Mouse (Mus musculus) bone marrow, adult 2 months (tissue): ENCODE measurements around the gene Olfr911-ps1.

Experiments used
- CTCF ChIP-seq: fragments of 200-500 bp; IDR thresholded peaks from 2 replicates; pipeline ENCODE4 v1.5.1; 2011; ENCODE audit warnings: low read length, control low read depth; ENCODE audit not compliant: control insufficient read depth, insufficient read depth
- POLR2A ChIP-seq: fragments of 200-500 bp; IDR thresholded peaks from 2 replicates; pipeline ENCODE4 v1.6.1; 2011; ENCODE audit warnings: low read depth, mild to moderate bottlenecking, control low read depth, low read length, borderline replicate concordance; ENCODE audit not compliant: control insufficient read depth

DNA sequence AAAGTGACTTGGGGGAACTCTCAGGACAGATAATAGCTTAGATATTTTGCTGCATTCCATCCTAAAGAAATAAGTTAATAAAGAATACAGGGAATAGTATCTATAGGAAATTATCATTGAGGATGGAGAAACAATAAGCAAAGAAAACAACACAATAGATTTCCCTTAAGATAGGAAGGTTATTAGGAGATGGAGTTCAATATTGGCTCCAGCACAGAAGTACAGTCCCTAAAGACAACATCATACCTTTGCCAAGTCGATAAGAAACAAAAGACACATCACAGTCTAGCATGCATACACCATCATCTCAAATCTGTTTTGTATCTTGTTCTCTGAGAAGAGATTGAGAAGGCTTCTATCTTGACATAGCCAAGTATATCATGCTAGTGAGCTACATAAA is at the start of gene Olfr911-ps1:
- no peak for TF ChIP-seq CTCF
- no peak for TF ChIP-seq POLR2A
